Mouse (Mus musculus): ENCODE data around the gene Vps54. TPM values are rescaled to one million over a fixed set of nuclear protein-coding genes. Genes with fewer than 3 reads are reported as not detected.
"Not testable (repeated sequence)": the region's sequence is repeated elsewhere in the genome, so short reads cannot be mapped to it uniquely, and the experiment has no call there.

Gene Vps54
- polyA plus RNA-seq (2016; fragmentation: Nextera tagmentation; extraction: Ambion mirVana), result 16.6 and 17.1 TPM in 2 replicates

- H3K27me3 ChIP-seq (replicated peaks), result no peaks in the 10 kb centered on the region
- peak within 1 kb of the TSS; percentile 99 for H3K4me3 ChIP-seq
- H3K9me3 ChIP-seq, result no peaks in the 10 kb centered on the region
- H3K9ac ChIP-seq, result peak within 1 kb of the TSS; percentile 99
- peak; percentile 83 for ATAC-seq (ENCODE audit: low FRiP score, low read depth)
- no peaks in the 10 kb centered on the region for H3K36me3 ChIP-seq
- WGBS, result under 1% methylated on average over 64 of the region's 84 CpGs
- peak within 1 kb of the TSS; percentile 68 for H3K4me2 ChIP-seq (replicated peaks)
- peaks cover 5% of the 10 kb centered on the region; the same call in 1 of the 2 replicates for H3K4me1 ChIP-seq
- peak within 1 kb of the TSS; percentile 95 for H3K27ac ChIP-seq
These were observed at the start of gene Vps54 for GRCm38 (mm10) chr11:21239021-21239661. Vps54 (plus strand) TSS chr11:21239281.

- not testable (repeated sequence) for H3K4me2 ChIP-seq (replicated peaks); H3K9ac ChIP-seq; H3K9me3 ChIP-seq; H3K36me3 ChIP-seq; H3K27me3 ChIP-seq (replicated peaks); ATAC-seq (ENCODE audit: low FRiP score, low read depth); H3K4me1 ChIP-seq; H3K4me3 ChIP-seq; H3K27ac ChIP-seq
- 88% methylated on average over 8 of the region's 8 CpGs for WGBS
These were observed 47.3 kb upstream of the Vps54 start for GRCm38 (mm10) chr11:21191821-21192220.

- WGBS, result 96% methylated on average over 3 of the region's 3 CpGs
- H3K36me3 ChIP-seq, result no peaks in the 10 kb centered on the region
- H3K4me1 ChIP-seq, result no peaks in the 10 kb centered on the region
- H3K4me2 ChIP-seq (replicated peaks), result no peak overlapping the region
- ATAC-seq (ENCODE audit: low FRiP score, low read depth), result no peak
- no peaks in the 10 kb centered on the region for H3K9me3 ChIP-seq
- no peak overlapping the region for H3K4me3 ChIP-seq
- no peak overlapping the region for H3K27ac ChIP-seq
- no peaks in the 10 kb centered on the region for H3K27me3 ChIP-seq (replicated peaks)
- no peak overlapping the region for H3K9ac ChIP-seq
These were observed 44.2 kb upstream of the Vps54 start for GRCm38 (mm10) chr11:21194851-21195250.

- 83% methylated on average over 2 of the region's 2 CpGs for WGBS
- no peak for ATAC-seq (ENCODE audit: low FRiP score, low read depth)
- H3K4me2 ChIP-seq (replicated peaks), result no peak overlapping the region
- peaks cover 6% of the 10 kb centered on the region; the same call in 1 of the 2 replicates for H3K9me3 ChIP-seq
- no peak overlapping the region for H3K9ac ChIP-seq
- no peaks in the 10 kb centered on the region for H3K27me3 ChIP-seq (replicated peaks)
- no peaks in the 10 kb centered on the region for H3K36me3 ChIP-seq
- H3K4me3 ChIP-seq, result no peak overlapping the region
- no peaks in the 10 kb centered on the region for H3K4me1 ChIP-seq
- no peak overlapping the region for H3K27ac ChIP-seq
These were observed 30.0 kb upstream of the Vps54 start for GRCm38 (mm10) chr11:21209046-21209445.

- H3K36me3 ChIP-seq, result not testable (repeated sequence)
These were observed 29.4 kb upstream of the Vps54 start for GRCm38 (mm10) chr11:21209701-21210100.

GRCm38 (mm10) chr11:21217419-21217818, 21.7 kb upstream of the Vps54 start:
- 90% methylated on average over 3 of the region's 3 CpGs for WGBS
- H3K27me3 ChIP-seq (replicated peaks), result no peaks in the 10 kb centered on the region
- H3K9ac ChIP-seq, result no peak overlapping the region
- ATAC-seq (ENCODE audit: low FRiP score, low read depth), result no peak
- no peaks in the 10 kb centered on the region for H3K36me3 ChIP-seq
- H3K27ac ChIP-seq, result no peak overlapping the region
- no peak overlapping the region for H3K4me2 ChIP-seq (replicated peaks)
- no peaks in the 10 kb centered on the region for H3K4me1 ChIP-seq
- H3K9me3 ChIP-seq, result no peaks in the 10 kb centered on the region
- H3K4me3 ChIP-seq, result no peak overlapping the region

More at GRCm38 (mm10) chr11:21209701-21210100, 29.4 kb upstream of the Vps54 start:
- not testable (repeated sequence) for H3K4me3 ChIP-seq; H3K9me3 ChIP-seq; H3K4me2 ChIP-seq (replicated peaks); H3K4me1 ChIP-seq; ATAC-seq (ENCODE audit: low FRiP score, low read depth); H3K9ac ChIP-seq; H3K27ac ChIP-seq; H3K27me3 ChIP-seq (replicated peaks)
- 93% methylated on average over 9 of the region's 9 CpGs for WGBS

GRCm38 (mm10) chr11:21219281-21219680, 19.8 kb upstream of the Vps54 start:
- ATAC-seq (ENCODE audit: low FRiP score, low read depth), result no peak
- Histone ChIP-seq H3K4me1 (no peaks in the 10 kb centered on the region), H3K9me3 (no peaks in the 10 kb centered on the region), H3K9ac (no peak overlapping the region), H3K4me2 (replicated peaks) (no peak overlapping the region), H3K27me3 (replicated peaks) (no peaks in the 10 kb centered on the region), H3K27ac (no peak overlapping the region), H3K36me3 (no peaks in the 10 kb centered on the region), H3K4me3 (no peak overlapping the region)
- WGBS, result 80% methylated on average over 2 of the region's 2 CpGs

- no peaks in the 10 kb centered on the region for H3K9me3 ChIP-seq
- H3K4me2 ChIP-seq (replicated peaks), result no peak overlapping the region
- no peaks in the 10 kb centered on the region for H3K4me1 ChIP-seq
- H3K27ac ChIP-seq, result no peak overlapping the region
- no peak for ATAC-seq (ENCODE audit: low FRiP score, low read depth)
- no peak overlapping the region for H3K9ac ChIP-seq
- no peaks in the 10 kb centered on the region for H3K36me3 ChIP-seq
- no peaks in the 10 kb centered on the region for H3K27me3 ChIP-seq (replicated peaks)
- 90% methylated on average over 8 of the region's 8 CpGs for WGBS
- H3K4me3 ChIP-seq, result no peak overlapping the region
These were observed 19.1 kb upstream of the Vps54 start for GRCm38 (mm10) chr11:21219851-21220587.

GRCm38 (mm10) chr11:21220754-21221153, 18.3 kb upstream of the Vps54 start:
- H3K36me3 ChIP-seq, result no peaks in the 10 kb centered on the region
- no peak overlapping the region for H3K4me2 ChIP-seq (replicated peaks)
- H3K27me3 ChIP-seq (replicated peaks), result no peaks in the 10 kb centered on the region
- no peak overlapping the region for H3K4me3 ChIP-seq
- H3K27ac ChIP-seq, result no peak overlapping the region
- H3K9ac ChIP-seq, result no peak overlapping the region
- WGBS, result 68% methylated on average over 2 of the region's 2 CpGs
- H3K9me3 ChIP-seq, result no peaks in the 10 kb centered on the region
- H3K4me1 ChIP-seq, result no peaks in the 10 kb centered on the region
- no peak for ATAC-seq (ENCODE audit: low FRiP score, low read depth)

- no peak for ATAC-seq (ENCODE audit: low FRiP score, low read depth)
- Histone ChIP-seq H3K36me3 (no peaks in the 10 kb centered on the region), H3K4me2 (replicated peaks) (no peak overlapping the region), H3K4me1 (no peaks in the 10 kb centered on the region), H3K9me3 (no peaks in the 10 kb centered on the region), H3K9ac (no peak overlapping the region), H3K27me3 (replicated peaks) (no peaks in the 10 kb centered on the region), H3K4me3 (no peak overlapping the region), H3K27ac (no peak overlapping the region)
- 95% methylated on average over 2 of the region's 2 CpGs for WGBS
These were observed 17.7 kb upstream of the Vps54 start for GRCm38 (mm10) chr11:21221396-21221795.

GRCm38 (mm10) chr11:21222606-21223207, 16.4 kb upstream of the Vps54 start:
- no peak overlapping the region for H3K4me3 ChIP-seq
- H3K36me3 ChIP-seq, result no peaks in the 10 kb centered on the region
- no peak overlapping the region for H3K27ac ChIP-seq
- 84% methylated on average over 4 of the region's 4 CpGs for WGBS
- ATAC-seq (ENCODE audit: low FRiP score, low read depth), result no peak
- no peak overlapping the region for H3K4me2 ChIP-seq (replicated peaks)
- no peak overlapping the region for H3K9ac ChIP-seq
- H3K4me1 ChIP-seq, result no peaks in the 10 kb centered on the region
- H3K9me3 ChIP-seq, result no peaks in the 10 kb centered on the region
- H3K27me3 ChIP-seq (replicated peaks), result no peaks in the 10 kb centered on the region

GRCm38 (mm10) chr11:21223539-21223938, 15.5 kb upstream of the Vps54 start:
- WGBS, result 85% methylated on average over 3 of the region's 3 CpGs
- Histone ChIP-seq H3K4me1 (no peaks in the 10 kb centered on the region), H3K36me3 (no peaks in the 10 kb centered on the region), H3K27ac (no peak overlapping the region), H3K4me3 (no peak overlapping the region), H3K4me2 (replicated peaks) (no peak overlapping the region), H3K27me3 (replicated peaks) (no peaks in the 10 kb centered on the region), H3K9me3 (no peaks in the 10 kb centered on the region), H3K9ac (no peak overlapping the region)
- ATAC-seq (ENCODE audit: low FRiP score, low read depth), result no peak
